Mouse (Mus musculus) urinary bladder, postnatal 25 days (tissue): ENCODE measurements around the gene Cldn2.
"Not testable (repeated sequence)": the region's sequence is repeated elsewhere in the genome, so short reads cannot be mapped to it uniquely, and the experiment has no call there.

Source experiments
- DNase-seq: peaks from one replicate; pipeline ENCODE4 v3.0.0; 2022; ENCODE audit warnings: low spot score

Cldn2 gene

DNA sequence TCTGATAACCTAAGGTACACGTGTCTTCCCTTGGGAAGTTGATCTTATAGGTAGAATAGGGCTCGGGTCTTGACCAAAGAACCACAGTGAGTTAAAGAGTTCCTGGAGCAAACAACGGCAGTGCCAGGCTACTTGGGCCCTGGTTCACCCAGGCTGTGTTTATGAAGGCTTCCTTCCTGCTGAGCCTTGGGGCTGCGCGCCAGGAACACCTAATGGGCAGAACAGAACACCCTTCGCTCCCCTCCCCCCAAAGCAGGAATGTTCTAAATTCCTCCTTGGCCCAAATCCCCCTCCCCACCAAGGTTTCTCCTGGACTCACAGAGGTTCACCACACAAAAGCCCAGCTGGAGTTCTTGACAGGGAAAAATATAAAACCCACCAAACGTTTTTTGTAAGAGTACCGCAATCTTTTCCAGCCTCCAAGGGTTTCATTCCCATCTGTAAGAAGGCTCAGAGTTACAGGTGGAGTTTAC, at the start of gene Cldn2:
Cldn2 (plus strand) TSS at position 423 of the 473 bp plus-strand sequence.
- no peak for DNase-seq

DNA sequence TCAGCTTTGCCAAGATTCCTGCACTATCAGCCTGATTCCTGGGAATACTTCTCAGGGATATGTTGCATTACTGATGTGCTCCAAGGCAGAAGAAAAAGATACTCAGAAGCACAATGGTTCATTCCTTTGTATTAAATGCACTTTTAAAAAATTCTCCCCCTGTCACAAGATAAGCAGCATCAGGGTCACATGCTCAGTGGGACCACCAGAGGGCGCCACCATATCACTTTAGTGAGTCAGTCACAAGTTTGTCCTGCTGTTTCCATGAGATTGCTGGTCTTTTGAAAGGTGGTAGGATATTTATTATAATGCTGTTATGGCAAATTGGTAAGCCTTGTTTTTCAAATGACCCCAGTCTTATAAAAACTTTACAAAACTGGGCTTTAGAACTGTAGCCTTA, 48.8 kb upstream of the Cldn2 start:
- DNase-seq = peak; percentile 34

DNA sequence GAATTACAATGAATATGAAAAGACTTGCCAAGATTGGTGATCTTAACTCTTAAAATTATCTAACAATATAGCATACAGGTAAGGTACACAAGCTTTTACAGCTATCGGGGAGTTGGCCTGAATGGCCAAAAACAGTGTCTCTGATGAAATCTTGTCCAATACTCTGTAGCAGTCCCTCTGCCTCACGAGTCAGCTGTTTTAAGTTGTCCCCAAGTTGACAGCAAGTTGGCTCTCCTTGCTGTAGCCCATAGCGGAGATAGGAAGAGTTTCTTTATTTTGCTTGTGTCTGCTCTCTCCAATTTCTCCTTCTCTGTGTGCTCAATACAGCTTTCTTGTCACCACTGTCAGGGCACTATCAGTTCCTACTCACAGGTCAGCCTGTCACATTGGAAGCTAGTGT, 42.0 kb upstream of the Cldn2 start:
- not testable (repeated sequence) for DNase-seq

DNA sequence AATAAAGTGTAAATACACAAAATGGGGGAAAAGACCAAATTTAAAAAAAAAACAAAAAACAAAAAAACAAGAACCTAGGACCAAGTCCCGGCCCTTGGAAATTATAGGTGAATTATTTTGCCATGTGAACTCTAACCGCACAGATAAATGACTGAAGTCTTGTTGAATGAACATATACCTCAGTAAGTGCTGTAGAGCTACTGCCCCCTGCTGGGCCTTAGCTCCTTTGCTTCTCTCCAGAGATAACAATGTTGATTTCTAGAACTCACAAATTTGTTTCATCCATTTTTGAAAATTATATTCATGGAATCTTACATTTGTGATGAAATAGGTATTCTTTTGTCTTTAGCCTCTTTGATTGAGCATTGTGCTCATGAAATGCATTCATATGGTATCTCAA, 38.1 kb upstream of the Cldn2 start:
- no peak for DNase-seq

DNA sequence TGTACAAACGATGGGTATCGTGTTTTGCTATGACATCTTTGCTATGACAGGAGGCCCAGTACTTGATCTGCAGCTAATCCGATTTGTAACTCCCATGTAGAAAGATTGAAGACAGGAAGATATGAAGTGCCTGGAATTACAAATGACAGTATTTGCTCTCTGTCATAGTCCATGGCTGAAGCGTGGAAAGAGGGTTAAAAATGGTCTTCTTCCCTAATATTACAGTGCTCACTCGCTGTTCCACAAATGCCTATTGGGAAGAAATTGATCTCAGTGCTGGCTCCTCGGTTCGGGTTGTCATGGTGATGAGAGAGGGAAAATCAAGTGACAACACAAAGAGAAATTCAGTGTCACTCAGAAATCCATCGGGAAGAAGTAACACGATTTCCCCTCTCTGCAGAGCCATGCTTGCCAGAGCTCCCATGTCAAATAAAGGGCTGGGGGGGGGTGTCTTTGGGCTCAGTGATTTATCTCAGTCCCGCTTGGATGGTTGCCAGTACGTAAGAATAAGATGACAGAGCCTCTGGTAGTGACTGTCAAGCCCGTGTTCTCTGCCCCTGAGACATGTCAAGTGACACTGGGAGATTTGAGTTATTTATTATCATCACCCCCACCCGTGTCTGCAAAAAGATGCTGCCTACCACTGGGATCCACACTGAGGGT, 30.5 kb upstream of the Cldn2 start:
- DNase-seq = no peak

DNA sequence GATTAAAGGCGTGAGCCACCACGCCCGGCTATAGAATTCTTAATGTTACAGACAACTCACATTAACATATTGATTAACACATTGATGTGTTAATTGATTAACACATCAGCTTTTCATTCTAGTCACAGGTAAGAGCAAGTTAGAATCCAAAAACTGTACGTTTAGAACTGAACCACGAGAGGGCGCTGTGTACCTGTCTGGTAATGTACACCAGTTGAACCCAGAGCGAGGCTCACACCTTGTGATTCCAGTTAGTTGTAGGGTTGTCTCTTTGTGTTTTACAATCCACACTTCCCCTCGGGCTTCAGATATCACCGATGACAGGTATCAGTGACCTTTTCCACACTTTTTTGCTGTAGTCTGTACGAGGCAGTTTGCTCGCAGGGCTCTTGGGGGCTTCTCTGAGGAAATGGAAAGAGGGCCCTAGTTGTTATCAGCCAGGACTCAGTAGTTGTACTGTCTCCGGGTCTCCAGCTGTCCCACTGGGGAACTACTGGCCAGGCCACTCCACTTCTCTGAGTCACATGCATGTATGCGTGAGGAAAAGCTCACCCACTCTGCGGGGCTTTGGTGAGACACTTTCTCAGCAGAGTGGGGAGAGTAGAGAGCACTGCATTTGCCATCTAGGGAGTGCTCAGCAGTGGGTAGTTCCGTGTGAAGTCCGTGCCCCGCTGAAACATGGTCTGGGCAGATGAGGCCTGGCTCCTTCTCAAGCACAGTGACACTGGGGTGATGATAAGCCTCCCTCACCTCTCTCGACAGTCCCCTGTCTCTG, 26.1 kb upstream of the Cldn2 start:
- DNase-seq = peak; percentile 37

DNA sequence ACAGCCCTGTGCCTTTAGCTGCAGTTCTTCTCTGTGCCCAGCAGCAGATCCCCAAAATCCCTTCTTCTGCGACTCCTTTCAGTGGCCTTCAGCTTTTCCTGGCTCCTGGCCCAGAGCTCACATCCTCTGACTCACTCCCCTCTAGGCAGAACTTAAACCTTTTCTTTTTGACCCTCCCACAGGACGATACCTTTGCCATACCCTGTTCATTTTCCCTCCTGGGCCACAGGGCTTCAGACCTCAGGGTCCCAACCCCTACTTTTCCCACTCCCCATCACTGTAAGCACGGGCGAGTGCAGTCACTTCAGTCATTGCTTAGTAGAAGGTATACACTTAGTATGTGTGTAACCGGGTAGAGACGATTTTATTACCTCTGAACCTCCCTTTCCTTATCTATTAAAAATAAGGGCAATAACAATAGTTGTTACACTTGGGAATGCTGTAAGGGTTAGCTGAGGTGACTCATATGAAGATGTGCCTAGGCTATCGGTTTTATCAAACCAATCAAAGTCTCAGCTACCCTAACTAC, 25.5 kb upstream of the Cldn2 start:
- DNase-seq = no peak

DNA sequence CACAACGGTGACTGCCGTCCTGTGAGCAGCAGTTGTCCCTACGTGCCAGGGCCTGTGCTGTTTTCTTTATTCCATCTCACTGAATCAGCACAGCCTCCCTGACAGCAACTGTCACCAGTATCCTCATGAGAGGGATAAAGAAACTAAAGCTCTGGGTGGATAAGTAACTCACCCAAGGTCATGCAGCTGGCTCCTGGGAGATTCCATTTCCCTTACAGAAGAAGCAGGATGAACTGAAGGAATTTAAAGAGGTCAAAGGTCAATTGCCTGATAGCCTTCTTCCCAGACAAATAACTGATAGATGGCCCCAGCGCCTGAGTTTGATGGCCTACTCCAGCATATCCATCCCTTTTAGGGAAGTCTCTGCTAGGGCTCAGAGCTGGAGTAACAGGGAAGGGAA, 23.3 kb upstream of the Cldn2 start:
- no peak for DNase-seq

DNA sequence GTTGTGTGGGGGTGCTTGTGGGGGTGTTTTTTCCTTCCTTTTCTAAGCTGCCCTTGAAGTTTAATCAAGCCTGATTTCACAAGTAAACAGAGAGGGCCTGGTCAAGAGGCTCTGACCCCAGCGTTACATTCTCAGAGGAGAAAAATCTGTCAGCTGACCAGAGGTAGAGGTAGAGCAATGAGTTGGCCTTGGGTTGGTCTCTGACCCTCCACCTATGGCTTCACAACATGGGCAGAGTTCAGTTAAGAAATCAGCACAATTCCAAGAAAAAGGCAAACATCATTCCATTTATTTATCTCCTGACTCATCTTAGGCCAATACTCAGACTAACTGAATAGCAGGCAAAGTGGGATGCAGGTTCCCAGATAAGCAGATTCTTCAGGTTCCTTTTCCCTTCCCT, 21.7 kb upstream of the Cldn2 start:
- no peak for DNase-seq

DNA sequence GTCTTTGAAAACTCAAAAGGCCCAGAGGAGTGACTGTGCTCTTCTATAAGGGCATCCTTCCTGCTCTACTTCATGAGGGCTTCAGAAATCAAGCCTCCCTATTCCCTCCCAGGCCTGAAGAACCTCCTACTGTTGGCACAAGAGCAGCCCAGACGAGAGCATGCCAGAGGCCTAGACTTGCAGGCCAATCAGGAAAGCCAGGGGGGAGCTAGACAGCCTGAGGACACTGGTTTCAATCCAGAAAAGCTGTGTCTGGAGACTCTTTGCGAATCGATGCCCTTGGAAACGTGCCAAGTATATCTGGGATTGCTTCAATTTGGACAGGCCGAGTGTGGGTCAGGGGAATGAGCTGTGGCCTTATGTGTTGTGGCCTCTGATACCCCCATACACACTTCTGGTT, 21.2 kb upstream of the Cldn2 start:
- DNase-seq = no peak

DNA sequence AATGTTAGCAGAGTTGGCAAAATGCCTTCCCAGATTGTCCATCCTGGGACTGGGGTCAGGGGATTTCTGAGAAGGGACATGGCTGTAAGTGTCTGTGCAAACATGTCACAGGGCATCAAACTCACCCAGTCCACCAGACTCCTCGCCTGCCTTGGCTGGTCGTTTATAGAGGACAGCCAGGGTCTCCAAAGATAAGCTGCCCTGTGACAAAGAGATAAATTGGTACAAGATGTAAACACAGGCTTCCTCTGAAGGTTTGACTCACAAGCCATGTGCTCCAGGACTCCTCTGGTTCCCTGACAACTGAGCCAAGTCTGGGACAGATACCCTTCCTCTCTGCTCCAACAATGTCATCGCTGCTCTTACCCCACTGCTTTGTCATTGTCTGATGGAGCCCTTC, 19.6 kb upstream of the Cldn2 start:
- no peak for DNase-seq

DNA sequence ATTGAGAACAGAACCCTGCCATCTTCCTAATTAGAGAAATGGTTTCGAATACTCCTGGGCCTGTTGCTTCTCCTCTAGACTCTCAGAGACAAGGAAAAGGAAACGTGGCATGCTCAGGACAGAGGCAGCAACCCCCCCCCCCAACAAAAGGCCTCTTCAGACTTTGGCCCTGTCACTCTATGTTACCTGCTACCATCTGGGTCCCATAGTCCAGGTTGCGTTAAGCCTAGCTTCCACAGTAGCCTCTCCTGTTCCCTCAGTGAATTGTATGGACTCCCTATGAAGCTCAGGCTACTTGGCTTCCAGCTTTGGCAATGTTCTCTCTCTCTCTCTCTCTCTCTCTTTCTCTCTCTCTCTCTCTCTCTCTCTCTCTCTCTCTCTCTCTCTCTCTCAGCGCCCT, 19.1 kb upstream of the Cldn2 start:
- no peak for DNase-seq

DNA sequence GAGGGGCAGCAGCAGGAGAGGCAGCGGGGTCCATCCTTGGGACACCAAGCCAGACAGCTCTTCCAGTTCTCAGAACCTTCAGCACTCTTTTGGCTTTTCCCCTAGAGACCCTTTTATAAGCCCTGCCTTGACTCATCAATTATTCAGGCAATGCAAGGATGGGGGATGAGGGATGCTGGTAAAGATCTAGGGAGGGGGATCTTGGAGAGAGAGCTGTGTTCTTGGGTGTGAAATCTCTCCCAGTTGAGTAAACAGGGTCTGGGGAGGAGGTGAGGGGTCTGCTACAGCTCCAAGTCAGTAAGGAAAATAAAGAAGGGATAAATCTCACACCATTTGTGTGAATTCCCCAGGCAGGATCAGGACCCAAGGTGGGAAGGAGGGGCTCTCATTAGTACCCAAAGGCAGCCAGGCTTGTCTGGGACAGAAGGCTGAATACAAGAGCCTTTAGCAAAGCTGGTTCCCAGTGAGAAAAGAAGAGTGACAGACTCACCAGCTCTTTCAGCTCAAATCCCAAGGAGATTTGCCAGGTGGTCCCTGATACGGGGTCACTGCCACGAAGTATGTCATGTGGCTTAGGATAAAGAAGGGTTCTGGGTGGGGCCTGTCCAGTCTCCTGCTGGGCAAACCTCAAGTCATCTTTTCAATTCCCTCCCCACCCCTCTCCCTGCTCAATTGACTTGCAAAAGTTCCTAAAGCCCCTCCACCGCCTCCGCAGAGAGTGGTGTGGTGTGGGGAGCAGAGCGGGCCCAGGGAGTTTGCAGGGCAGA, 18.2 kb upstream of the Cldn2 start, which contains the start of gene Ripply1:
Ripply1 (minus strand) TSS at position 76 of the 767 bp plus-strand sequence.
- no peak for DNase-seq

DNA sequence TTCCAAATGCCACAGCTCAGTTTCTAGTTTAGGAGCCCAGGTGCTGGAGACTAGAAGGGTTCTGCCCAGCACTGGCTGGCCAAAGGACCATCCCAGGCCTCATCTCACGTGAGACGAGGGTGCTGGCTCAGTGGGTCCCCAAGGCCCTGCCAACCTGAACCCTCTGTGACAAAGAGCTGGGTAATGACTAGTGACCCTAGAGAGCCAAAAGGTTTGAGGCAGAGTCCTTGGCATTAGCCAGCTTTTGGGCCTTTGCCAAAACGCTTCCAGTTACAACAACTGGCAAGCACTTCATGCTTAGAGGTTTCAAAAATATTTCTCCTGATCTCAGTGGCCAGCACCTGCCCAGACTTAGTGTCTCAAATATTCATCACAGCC, 17.6 kb upstream of the Cldn2 start:
- DNase-seq = no peak

DNA sequence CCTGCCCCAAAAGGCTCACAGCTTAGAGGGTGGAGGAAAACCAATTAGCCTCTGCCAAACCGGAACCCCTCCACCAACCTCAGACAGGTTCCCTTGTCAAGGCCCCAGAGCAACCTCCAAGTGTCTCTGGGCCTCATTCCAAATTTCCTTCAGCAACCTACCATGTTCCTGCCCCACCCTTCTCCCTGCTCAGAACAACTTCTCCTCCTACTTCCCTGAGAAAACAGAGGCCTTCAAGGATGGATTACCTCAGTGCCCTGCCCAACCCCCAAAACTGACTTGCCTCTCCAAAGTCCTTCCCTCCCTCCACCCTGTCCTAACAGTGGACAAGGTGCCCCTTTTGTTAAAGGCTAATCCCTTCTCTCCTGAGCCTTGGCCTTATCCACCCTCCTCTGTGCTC, 14.9 kb upstream of the Cldn2 start:
- DNase-seq = no peak

DNA sequence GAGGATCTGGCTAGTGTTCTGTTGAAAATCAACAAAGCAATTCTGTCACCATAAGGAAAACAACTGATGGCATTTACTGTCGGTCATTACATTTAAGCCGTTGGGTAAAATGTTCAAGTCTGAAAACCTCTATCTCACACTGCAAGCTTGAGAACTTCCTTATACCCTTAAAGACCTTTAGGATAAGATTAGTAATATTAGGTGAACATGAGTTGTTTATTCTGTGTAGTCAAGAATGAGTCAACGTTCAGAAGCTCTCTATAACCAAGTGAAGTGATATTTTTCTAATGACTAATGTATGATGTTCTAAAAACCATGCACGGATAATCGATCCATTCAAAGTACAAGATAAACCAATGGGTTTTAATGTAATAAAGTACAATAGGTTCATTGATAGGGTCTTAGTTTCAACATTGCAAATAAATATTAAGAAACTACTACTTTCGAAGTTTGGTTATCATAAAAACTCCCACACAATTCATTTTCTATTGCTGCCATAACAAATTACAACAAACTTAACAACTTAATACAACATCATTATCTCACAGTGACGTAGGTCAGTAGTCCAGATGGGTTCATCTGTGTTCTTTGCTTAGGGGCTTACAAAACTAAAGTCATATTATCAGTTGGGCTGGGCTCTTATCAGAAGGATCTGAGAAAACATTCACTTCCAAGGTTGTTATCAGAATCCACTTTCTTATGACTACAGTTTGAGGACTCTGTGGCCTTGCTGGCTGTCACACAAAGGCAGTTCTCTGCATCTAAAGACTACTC, 6.4 kb upstream of the Cldn2 start:
- no peak for DNase-seq

DNA sequence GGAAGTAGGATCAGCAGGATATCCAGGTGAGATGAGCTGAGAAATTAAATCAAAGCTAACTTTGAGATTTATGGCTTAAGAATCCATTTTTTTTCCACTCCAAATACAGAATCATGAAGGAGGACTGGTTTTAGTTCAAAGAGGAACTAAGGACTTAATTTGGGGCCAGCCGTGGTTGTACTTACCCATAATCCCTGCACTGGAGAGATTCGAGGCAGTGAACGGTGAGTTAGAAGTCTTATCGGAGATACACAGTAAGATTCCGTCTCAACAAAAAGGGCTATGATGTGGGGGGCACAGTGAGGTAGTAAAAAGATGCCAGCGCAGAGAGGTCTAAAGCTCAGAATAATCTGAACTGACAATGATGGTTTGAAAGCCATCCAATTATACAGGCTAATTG, 4.6 kb upstream of the Cldn2 start:
- DNase-seq = no peak

DNA sequence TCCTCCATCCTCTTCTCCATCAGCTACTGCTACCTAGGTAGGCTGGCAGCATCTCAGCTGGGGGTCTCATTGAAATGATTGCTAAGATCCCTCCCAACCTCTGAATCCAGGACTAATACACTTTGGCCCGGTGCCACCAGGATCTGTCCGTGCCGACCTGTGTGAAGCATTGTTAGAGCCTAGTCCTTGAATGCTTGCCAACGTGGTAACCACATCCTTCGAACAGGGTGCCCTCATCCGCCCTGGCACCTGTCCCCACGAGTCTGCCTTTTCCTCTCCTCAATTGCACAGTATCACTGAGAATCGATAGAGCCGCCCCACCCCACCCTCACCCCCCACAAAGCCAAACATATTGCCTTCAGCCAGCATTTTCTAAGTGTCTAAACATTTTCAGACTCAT, 2.8 kb upstream of the Cldn2 start:
- DNase-seq = no peak

DNA sequence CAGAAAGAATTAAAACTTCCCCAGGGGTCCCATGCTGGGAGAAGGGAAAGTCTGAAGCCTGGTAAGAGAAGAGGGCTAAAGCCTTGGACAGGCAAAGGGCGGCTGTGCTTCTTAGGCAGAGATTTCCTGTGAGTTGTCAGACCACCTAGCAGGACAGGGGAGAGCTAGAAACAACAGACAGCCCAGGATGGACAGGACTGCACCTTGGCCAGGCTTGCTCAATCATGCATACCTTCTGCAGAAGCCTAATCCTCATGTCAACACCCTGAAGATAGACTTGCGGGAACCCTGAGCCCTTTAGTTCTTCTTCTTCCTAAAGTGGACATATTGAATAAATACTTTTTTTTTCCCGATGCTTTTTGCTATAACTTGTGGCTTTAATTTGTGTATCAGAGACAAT, 675 bp upstream of the Cldn2 start:
- no peak for DNase-seq

DNA sequence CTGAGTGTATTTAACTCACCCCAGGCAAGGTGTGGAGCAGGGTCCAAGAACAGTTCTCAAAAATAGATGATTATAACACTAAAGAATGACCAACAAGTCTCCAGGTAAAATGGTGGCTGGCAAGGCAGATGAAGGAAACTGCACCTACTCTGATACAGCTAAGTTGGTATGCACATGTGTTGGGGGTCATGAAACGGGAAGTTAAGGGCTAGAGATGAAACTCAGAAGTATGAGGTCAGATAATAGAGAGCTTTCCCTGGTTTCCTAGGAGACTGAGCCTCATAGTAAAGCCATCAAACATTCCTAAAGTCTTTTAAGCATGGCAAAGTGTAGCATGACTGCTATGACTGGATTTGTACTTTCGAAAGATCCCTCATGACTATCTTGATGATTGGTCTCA, 2.4 kb downstream of the Cldn2 start:
- DNase-seq = no peak

DNA sequence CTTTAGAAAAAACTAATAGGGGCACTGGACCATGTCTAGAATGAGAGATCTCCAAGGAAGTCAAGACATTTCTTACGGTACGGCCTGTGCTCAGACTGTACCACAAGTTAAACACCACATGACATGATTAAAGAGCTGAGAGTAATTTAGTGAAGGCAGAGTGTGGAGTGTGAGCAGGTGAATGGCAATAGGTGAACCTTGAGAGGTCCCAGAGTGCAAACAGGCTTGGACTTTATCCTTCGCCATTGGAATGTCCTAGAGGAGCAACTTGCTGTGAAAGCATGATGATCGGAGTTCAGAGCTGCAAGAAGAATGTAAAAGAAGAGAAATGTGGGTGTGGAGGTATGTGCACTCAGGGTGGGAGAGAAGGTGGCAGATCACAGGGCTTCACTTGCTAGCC, 5.3 kb downstream of the Cldn2 start:
- no peak for DNase-seq

DNA sequence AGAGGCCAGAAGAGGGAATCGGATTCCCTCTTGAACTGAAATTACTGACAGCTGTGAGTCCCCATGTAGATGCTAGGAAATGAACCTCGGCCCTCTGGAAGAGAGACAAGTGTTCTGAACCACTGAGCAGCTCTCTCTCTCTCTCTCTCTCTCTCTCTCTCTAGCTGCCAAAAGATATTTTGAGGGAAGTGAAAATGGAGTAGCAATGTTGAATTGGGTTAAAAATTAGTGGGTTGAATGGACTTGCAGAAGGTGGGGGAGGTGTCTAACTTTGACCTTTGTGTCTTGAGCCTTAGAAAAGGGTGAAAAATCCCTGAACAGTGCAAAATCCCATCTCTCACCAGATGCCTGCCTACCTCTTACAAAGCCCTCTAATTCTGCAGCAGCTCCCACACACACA, 6.8 kb downstream of the Cldn2 start:
- DNase-seq = no peak
